9 mouse cellular contexts compared by ENCODE assay signal in genomic region chr14:75502446-75502845, GRCm38 (mm10). TPM values are rescaled to one million over a fixed set of nuclear protein-coding genes. Genes with fewer than 3 reads are reported as not detected.
DNase-seq lines count a peak whose midpoint lies in the region; ATAC-seq and TF ChIP-seq lines count a peak whose summit lies in the region.
"Had no signal": no experiment of that assay in that cellular context is flagged by ENCODE, and none has a peak within 500 bp of the region (broad histone marks: within the 10 kb centered on the region; RNA-seq: fewer than 3 reads in every experiment).

No protein-coding gene starts in this region.

- no peaks in the 10 kb centered on the region for H3K9me3 ChIP-seq in kidney, embryonic 14.5 days (ENCODE audit: control insufficient read depth, low read length)

- TF ChIP-seq CTCF in kidney, adult 2 months (conservative IDR thresholded peaks at IDR 0.05; ENCODE audit: insufficient read depth, insufficient read length, low read depth, low read length), result no peak

- no peaks in the 10 kb centered on the region for H3K27me3 ChIP-seq in kidney, adult 2 months (replicated peaks; ENCODE audit: control insufficient read depth, insufficient read depth, low read length)
- no peaks in the 10 kb centered on the region for H3K27me3 ChIP-seq in kidney, embryonic 14.5 days (ENCODE audit: control insufficient read depth, insufficient read depth, low read length)

- no peak for ATAC-seq in kidney, embryonic 14.5 days (ENCODE audit: low FRiP score, low TSS enrichment)

- no peak overlapping the region for H3K4me2 ChIP-seq in kidney, embryonic 14.5 days (replicated peaks; ENCODE audit: low read depth, low read length)

- no peak overlapping the region for H3K9ac ChIP-seq in kidney, embryonic 14.5 days (ENCODE audit: low read depth, low read length)

- no peaks in the 10 kb centered on the region for H3K36me3 ChIP-seq in kidney, adult 2 months (ENCODE audit: control insufficient read depth, insufficient read depth, low read length)
- no peaks in the 10 kb centered on the region for H3K36me3 ChIP-seq in kidney, embryonic 14.5 days (ENCODE audit: control insufficient read depth, insufficient read depth, low read length)

- no peak for TF ChIP-seq POLR2A in kidney, adult 2 months (IDR thresholded peaks at IDR 0.05; ENCODE audit: low read depth, low read length)

- 31% methylated on average over 8 of the region's 8 CpGs for WGBS in kidney, adult 2 months
- WGBS in kidney, embryonic 14.5 days, result 15% methylated on average over 8 of the region's 8 CpGs

- no peak overlapping the region for H3K27ac ChIP-seq in kidney, adult 2 months (ENCODE audit: insufficient read depth, low read depth, low read length)
- no peak overlapping the region for H3K27ac ChIP-seq in kidney, embryonic 14.5 days (ENCODE audit: low read depth, low read length)

- peak; percentile 30 for DNase-seq in adrenal gland, postnatal 10 days
- DNase-seq in adrenal gland, postnatal 25 days, result no peak
- DNase-seq in kidney, adult 2 months, result peak; percentile 35
- DNase-seq in urinary bladder, postnatal 14 days (ENCODE audit: low spot score), result peak; percentile 52
- no peak for DNase-seq in urinary bladder, postnatal 10 days (ENCODE audit: low spot score)
- no peak for DNase-seq in right cerebral cortex, postnatal 25 days
- DNase-seq in Muller cell, postnatal 12 days (ENCODE audit: inconsistent ontology term), result no peak

- H3K4me3 ChIP-seq in kidney, adult 2 months (ENCODE audit: insufficient read depth, low read depth, low read length), result no peak overlapping the region
- no peak overlapping the region for H3K4me3 ChIP-seq in kidney, embryonic 14.5 days (ENCODE audit: low read length)

- H3K4me1 ChIP-seq in kidney, adult 2 months (ENCODE audit: control insufficient read depth, insufficient read depth, low read length), result no peaks in the 10 kb centered on the region
- H3K4me1 ChIP-seq in kidney, embryonic 14.5 days (ENCODE audit: control insufficient read depth, insufficient read depth, low read length), result peaks cover 8% of the 10 kb centered on the region; the same call in 1 of the 2 replicates

RNA-seq across cellular contexts. Expression of gene Siah3, which starts 46.7 kb away (rescaled TPM):
- total RNA-seq in adrenal gland, postnatal 10 days (2021), result under 1 TPM; 0.27 to 0.63 TPM
- 0.33 and 0.46 TPM in 2 replicates for total RNA-seq in adrenal gland, postnatal 25 days (2021)
- not detected in 2 replicates for polyA plus RNA-seq in kidney, adult 2 months (2012; rRNA removed)
- 0.09 and 0.28 TPM in 2 replicates for polyA plus RNA-seq in kidney, embryonic 14.5 days (2014; fragmentation: Nextera tagmentation; extraction: Ambion mirVana)
- polyA plus RNA-seq: testis, adult 2 months had no signal

Comparison
In these comparisons a context has a peak if more than half of its experiments do, and no peak if none do; other contexts are left out.
1. DNase-seq: peak in adrenal gland, postnatal 10 days (single experiment), kidney, adult 2 months (single experiment) and urinary bladder, postnatal 14 days (single experiment); none in adrenal gland, postnatal 25 days (single experiment), urinary bladder, postnatal 10 days (single experiment), right cerebral cortex, postnatal 25 days (single experiment) and Muller cell, postnatal 12 days (single experiment).